Mouse (Mus musculus) liver, embryonic 15.5 days (tissue): ENCODE measurements around the gene Pdxk. TPM values are rescaled to one million over a fixed set of nuclear protein-coding genes. Genes with fewer than 3 reads are reported as not detected.

Source experiments
- ATAC-seq: fragments of 200-750 bp; cut with Nextera tagmentation; 2 replicates; pipeline ENCODE4 v1.8.0; 2017; ENCODE audit warnings: moderate number of reproducible peaks, mild to moderate bottlenecking, moderate library complexity; ENCODE audit not compliant: insufficient read depth
- H3K27ac ChIP-seq: fragments of 300-500 bp; sonication (generic); replicated peaks from 2 replicates; pipeline ENCODE4 v1.5.1; 2015; ENCODE audit warnings: mild to moderate bottlenecking, inconsistent platforms
- H3K27me3 ChIP-seq: fragments of 300-500 bp; sonication (generic); 2 replicates; pipeline ENCODE4 v1.6.1; 2015; ENCODE audit warnings: mild to moderate bottlenecking, inconsistent platforms
- H3K36me3 ChIP-seq: fragments of 300-500 bp; sonication (generic); replicated peaks from 2 replicates; pipeline ENCODE4 v1.6.1; 2015; ENCODE audit warnings: moderate library complexity, mild to moderate bottlenecking, inconsistent platforms
- H3K4me1 ChIP-seq: fragments of 300-500 bp; sonication (generic); replicated peaks from 2 replicates; pipeline ENCODE4 v1.6.1; 2015; ENCODE audit warnings: inconsistent platforms
- H3K4me2 ChIP-seq: fragments of 300-500 bp; sonication (generic); 2 replicates; pipeline ENCODE4 v1.6.1; 2015; ENCODE audit warnings: moderate library complexity, mild to moderate bottlenecking, inconsistent platforms
- H3K4me3 ChIP-seq: fragments of 300-500 bp; sonication (generic); replicated peaks from 2 replicates; pipeline ENCODE4 v1.5.1; 2015; ENCODE audit warnings: mild to moderate bottlenecking, inconsistent platforms
- H3K9ac ChIP-seq: fragments of 300-500 bp; sonication (generic); 2 replicates; pipeline ENCODE4 v1.6.1; 2015; ENCODE audit warnings: moderate library complexity, mild to moderate bottlenecking, inconsistent platforms
- H3K9me3 ChIP-seq: fragments of 300-500 bp; sonication (generic); replicated peaks from 2 replicates; pipeline ENCODE4 v1.6.1; 2016; ENCODE audit warnings: inconsistent platforms
- WGBS: fragments of 180-500 bp; shearing (Covaris S2); methylation state at CpG from one replicate; pipeline ENCODE4 v1.1.7; 2015; ENCODE audit warnings: mixed read lengths; ENCODE audit not compliant: insufficient replicate concordance; 5-methylcytosine and 5-hydroxymethylcytosine counted together
- microRNA-seq: library from miRNA; unstranded; fragments of <30 nt; microRNA quantifications from one replicate; pipeline ENCODE4, GENCODE M21; 2016
- polyA plus RNA-seq: library from polyadenylated mRNA; unstranded; fragments of >200 nt; fragmentation: Nextera tagmentation; extraction: Ambion mirVana; gene quantifications from 2 replicates; pipeline ENCODE4 v1.2.1, GENCODE M21; 2015

Gene Pdxk
- polyA plus RNA-seq, 1 experiment from 2014 or later: 5.9 TPM

GRCm38 (mm10) chr10:78396625-78396885 lies 68.2 kb downstream of the Pdxk start:
- peaks cover 22% of the 10 kb centered on the region for H3K36me3 ChIP-seq
- no peak overlapping the region for H3K9ac ChIP-seq
- no peaks in the 10 kb centered on the region for H3K9me3 ChIP-seq
- peaks cover 36% of the 10 kb centered on the region for H3K4me1 ChIP-seq
- WGBS: 56% methylated on average over 4 of the region's 4 CpGs
- H3K27me3 ChIP-seq: peaks cover 16% of the 10 kb centered on the region
- H3K27ac ChIP-seq: no peak overlapping the region
- H3K4me2 ChIP-seq: no peak overlapping the region
- no peak for ATAC-seq
- H3K4me3 ChIP-seq: no peak overlapping the region

- peaks cover 31% of the 10 kb centered on the region for H3K4me1 ChIP-seq
- peaks cover 17% of the 10 kb centered on the region for H3K36me3 ChIP-seq
- H3K9me3 ChIP-seq: no peaks in the 10 kb centered on the region
- H3K4me3 ChIP-seq: no peak overlapping the region
- WGBS: 13% methylated on average over 17 of the region's 17 CpGs
- ATAC-seq: no peak
- H3K27ac ChIP-seq: no peak overlapping the region
- H3K27me3 ChIP-seq: peaks cover 22% of the 10 kb centered on the region
- no peak overlapping the region for H3K9ac ChIP-seq
- no peak overlapping the region for H3K4me2 ChIP-seq
Measured at GRCm38 (mm10) chr10:78395819-78396624, 68.8 kb downstream of the Pdxk start.

GRCm38 (mm10) chr10:78395377-78395776 lies 69.4 kb downstream of the Pdxk start:
- H3K4me1 ChIP-seq: peaks cover 24% of the 10 kb centered on the region
- H3K4me2 ChIP-seq: no peak overlapping the region
- no peak overlapping the region for H3K9ac ChIP-seq
- no peak overlapping the region for H3K27ac ChIP-seq
- no peak overlapping the region for H3K4me3 ChIP-seq
- no peak for ATAC-seq
- H3K9me3 ChIP-seq: no peaks in the 10 kb centered on the region
- peaks cover 10% of the 10 kb centered on the region; the same call in 1 of the 2 replicates for H3K36me3 ChIP-seq
- H3K27me3 ChIP-seq: peaks cover 28% of the 10 kb centered on the region
- WGBS: 72% methylated on average over 3 of the region's 3 CpGs

- peak overlapping the region; percentile 25; the same call in 1 of the 2 replicates for H3K4me2 ChIP-seq
- H3K4me3 ChIP-seq: no peak overlapping the region
- H3K27me3 ChIP-seq: peaks cover 55% of the 10 kb centered on the region
- peaks cover 7% of the 10 kb centered on the region; the same call in 1 of the 2 replicates for H3K4me1 ChIP-seq
- WGBS: 2% methylated on average over 18 of the region's 18 CpGs
- ATAC-seq: peak; percentile 25; the same call in 1 of the 2 replicates
- H3K9ac ChIP-seq: no peak overlapping the region
- H3K27ac ChIP-seq: no peak overlapping the region
- no peaks in the 10 kb centered on the region for H3K9me3 ChIP-seq
- no peaks in the 10 kb centered on the region for H3K36me3 ChIP-seq
Measured at GRCm38 (mm10) chr10:78392072-78392471, 72.7 kb downstream of the Pdxk start.

- Histone ChIP-seq H3K4me2 (no peak overlapping the region), H3K9ac (no peak overlapping the region), H3K27me3 (peaks cover 50% of the 10 kb centered on the region), H3K36me3 (no peaks in the 10 kb centered on the region), H3K9me3 (no peaks in the 10 kb centered on the region), H3K4me3 (no peak overlapping the region), H3K4me1 (peaks cover 7% of the 10 kb centered on the region; the same call in 1 of the 2 replicates), H3K27ac (no peak overlapping the region)
- 27% methylated on average over 4 of the region's 4 CpGs for WGBS
- no peak for ATAC-seq
Measured at GRCm38 (mm10) chr10:78390982-78391470, 73.7 kb downstream of the Pdxk start.

DNA sequence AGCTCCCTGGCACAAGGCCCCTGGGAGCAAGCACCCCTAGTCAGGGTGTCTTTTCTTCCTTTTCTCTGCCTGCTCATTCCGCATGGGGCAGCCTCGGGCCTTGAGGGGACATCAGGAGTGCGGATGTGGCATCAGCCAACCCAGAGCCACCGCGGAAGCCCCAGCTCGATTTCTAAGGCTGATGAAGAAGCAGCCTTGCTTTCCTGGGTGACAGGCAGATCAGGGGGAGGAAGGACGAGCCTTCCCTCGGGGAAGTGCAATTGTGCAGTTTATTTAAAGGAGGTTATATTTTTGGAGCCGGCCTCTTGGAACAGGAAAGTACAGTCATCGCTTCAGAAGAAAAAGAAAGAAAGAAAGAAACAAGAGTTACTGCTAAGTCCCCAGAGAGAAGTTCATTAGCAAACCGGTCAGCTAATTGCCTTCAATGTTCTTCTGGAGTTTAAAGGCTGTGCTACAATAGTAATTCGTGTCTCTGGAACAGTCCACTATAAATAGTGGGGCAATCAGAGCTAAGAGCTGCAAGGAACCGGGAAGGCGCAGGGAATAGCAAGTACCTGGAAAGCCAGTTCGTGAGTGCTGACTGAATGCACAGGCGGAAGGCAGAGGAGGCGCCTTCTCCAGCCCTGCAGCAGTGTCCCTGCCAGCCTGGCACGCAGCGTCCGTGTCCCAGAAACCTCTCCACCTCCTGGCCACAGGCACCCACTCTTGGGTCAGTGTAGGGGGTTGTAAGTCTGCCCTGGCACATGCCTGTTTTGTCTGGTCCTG lies 76.4 kb downstream of the Pdxk start:
- no peak overlapping the region for H3K4me3 ChIP-seq

More for the DNA sequence above, 76.4 kb downstream of the Pdxk start:
- Histone ChIP-seq H3K27me3 (peaks cover 51% of the 10 kb centered on the region), H3K27ac (no peak overlapping the region), H3K9ac (no peak overlapping the region), H3K4me1 (peaks cover 7% of the 10 kb centered on the region; the same call in 1 of the 2 replicates), H3K36me3 (no peaks in the 10 kb centered on the region), H3K4me2 (no peak overlapping the region), H3K9me3 (no peaks in the 10 kb centered on the region)
- 60% methylated on average over 20 of the region's 20 CpGs for WGBS
- ATAC-seq: no peak

Small RNAs within 50 kb of the gene (microRNA-seq; reads per million reads assigned to microRNA genes)
- gene Mir6410: not detected
- 1.0 reads per million for gene Mir6907
- not detected for gene Mir6908

Other genes starting within 250 kb of the Pdxk start
- gene Trappc10, start 220.3 kb downstream of the Pdxk start, polyA plus RNA-seq: 15.7 and 15.9 TPM in 2 replicates
- 33.1 and 46.0 TPM in 2 replicates for gene Agpat3, start 112.5 kb downstream of the Pdxk start, polyA plus RNA-seq
- 110 and 119 TPM in 2 replicates for gene Rrp1, start 51.9 kb downstream of the Pdxk start, polyA plus RNA-seq
- 85.5 and 95.3 TPM in 2 replicates for gene Cstb, start 39.3 kb downstream of the Pdxk start, polyA plus RNA-seq
- gene Olfr1358, start 52.5 kb upstream of the Pdxk start, polyA plus RNA-seq: not detected in 2 replicates
- 16.3 and 17.3 TPM in 2 replicates for gene Ilvbl, start 109.4 kb upstream of the Pdxk start, polyA plus RNA-seq
- 1.5 and 1.6 TPM in 2 replicates for gene Syde1, start 127.0 kb upstream of the Pdxk start, polyA plus RNA-seq
- gene Olfr1357, start 153.1 kb upstream of the Pdxk start, polyA plus RNA-seq: not detected in 2 replicates